Comparison of ENCODE assay signal across 20 mouse cellular contexts in genomic region chr9:51994636-51995260, GRCm38 (mm10). TPM values are rescaled to one million over a fixed set of nuclear protein-coding genes. Genes with fewer than 3 reads are reported as not detected.
DNase-seq lines count a peak whose midpoint lies in the region; ATAC-seq and TF ChIP-seq lines count a peak whose summit lies in the region.
"Had no signal": no experiment of that assay in that cellular context is flagged by ENCODE, and none has a peak within 500 bp of the region (broad histone marks: within the 10 kb centered on the region; RNA-seq: fewer than 3 reads in every experiment).

No protein-coding gene starts in this region.

- no peak for TF ChIP-seq CTCF in kidney, adult 2 months (conservative IDR thresholded peaks at IDR 0.05; ENCODE audit: insufficient read depth, insufficient read length, low read depth, low read length)
- no peak for TF ChIP-seq CTCF in liver, postnatal 0 days (IDR thresholded peaks at IDR 0.05; ENCODE audit: low read depth)

- peak; percentile 51 for ATAC-seq in intestine, embryonic 15.5 days
- no peak; the same call in 1 of the 2 replicates for ATAC-seq in liver, embryonic 11.5 days (replicated peaks; ENCODE audit: low FRiP score)
- peak; percentile 32; the same call in 1 of the 2 replicates for ATAC-seq in liver, postnatal 0 days
- ATAC-seq in erythroid progenitor cell, adult 5-6 weeks (replicated peaks; ENCODE audit: low FRiP score, poor library complexity, severe bottlenecking), result no peak
- ATAC-seq: forebrain, embryonic 15.5 days; hindbrain, embryonic 16.5 days had no signal

- no peak overlapping the region for H3K4me3 ChIP-seq in kidney, adult 2 months (ENCODE audit: insufficient read depth, low read depth, low read length)
- no peak overlapping the region for H3K4me3 ChIP-seq in intestine, embryonic 15.5 days (replicated peaks)
- no peak overlapping the region for H3K4me3 ChIP-seq in liver, embryonic 11.5 days (ENCODE audit: low read depth, low read length)
- no peak overlapping the region for H3K4me3 ChIP-seq in liver, postnatal 0 days (ENCODE audit: low read depth, low read length)
- H3K4me3 ChIP-seq: embryonic facial prominence, embryonic 15.5 days; erythroblast, embryonic 14.5 days; forebrain, embryonic 15.5 days; heart, adult 2 months; heart, embryonic 12.5 days; hindbrain, embryonic 12.5 days had no signal

- 0 out of 2 replicates have a peak overlapping the region, but pooled peaks have one; percentile 22 for H3K4me2 ChIP-seq in intestine, embryonic 15.5 days (replicated peaks)
- H3K4me2 ChIP-seq in liver, embryonic 11.5 days, result no peak overlapping the region
- no peak overlapping the region for H3K4me2 ChIP-seq in liver, postnatal 0 days (ENCODE audit: low read depth, low read length)
- H3K4me2 ChIP-seq: embryonic facial prominence, embryonic 15.5 days; forebrain, embryonic 15.5 days; heart, embryonic 12.5 days; hindbrain, embryonic 12.5 days had no signal

- H3K36me3 ChIP-seq in kidney, adult 2 months (ENCODE audit: control insufficient read depth, insufficient read depth, low read length), result no peaks in the 10 kb centered on the region
- H3K36me3 ChIP-seq in intestine, embryonic 15.5 days, result no peaks in the 10 kb centered on the region
- no peaks in the 10 kb centered on the region for H3K36me3 ChIP-seq in liver, embryonic 11.5 days (ENCODE audit: control insufficient read depth, insufficient read depth, low read length)
- H3K36me3 ChIP-seq in liver, postnatal 0 days (replicated peaks; ENCODE audit: insufficient read depth, low read length), result no peaks in the 10 kb centered on the region
- H3K36me3 ChIP-seq: embryonic facial prominence, embryonic 15.5 days; forebrain, embryonic 15.5 days; heart, embryonic 12.5 days; hindbrain, embryonic 12.5 days had no signal

- no peak overlapping the region for H3K9ac ChIP-seq in intestine, embryonic 15.5 days
- no peak overlapping the region for H3K9ac ChIP-seq in liver, embryonic 11.5 days (ENCODE audit: low read depth, low read length)
- H3K9ac ChIP-seq in liver, postnatal 0 days (replicated peaks), result no peak overlapping the region
- H3K9ac ChIP-seq: embryonic facial prominence, embryonic 15.5 days; forebrain, embryonic 15.5 days; heart, embryonic 12.5 days; hindbrain, embryonic 12.5 days had no signal

- peaks cover 14% of the 10 kb centered on the region for H3K4me1 ChIP-seq in kidney, adult 2 months (ENCODE audit: control insufficient read depth, insufficient read depth, low read length)
- no peaks in the 10 kb centered on the region for H3K4me1 ChIP-seq in intestine, embryonic 15.5 days (replicated peaks)
- no peaks in the 10 kb centered on the region for H3K4me1 ChIP-seq in liver, embryonic 11.5 days (replicated peaks; ENCODE audit: control insufficient read depth, insufficient read depth, low read length)
- H3K4me1 ChIP-seq in liver, postnatal 0 days (ENCODE audit: insufficient read depth), result no peaks in the 10 kb centered on the region
- H3K4me1 ChIP-seq: forebrain, embryonic 15.5 days had no signal

- no peak for TF ChIP-seq POLR2A in kidney, adult 2 months (IDR thresholded peaks at IDR 0.05; ENCODE audit: low read depth, low read length)

- no peaks in the 10 kb centered on the region for H3K27me3 ChIP-seq in kidney, adult 2 months (replicated peaks; ENCODE audit: control insufficient read depth, insufficient read depth, low read length)
- no peaks in the 10 kb centered on the region for H3K27me3 ChIP-seq in intestine, embryonic 15.5 days (replicated peaks)
- H3K27me3 ChIP-seq in liver, embryonic 11.5 days (replicated peaks; ENCODE audit: control insufficient read depth, insufficient read depth, low read length), result no peaks in the 10 kb centered on the region
- no peaks in the 10 kb centered on the region for H3K27me3 ChIP-seq in liver, postnatal 0 days (ENCODE audit: insufficient read depth, low read length)
- H3K27me3 ChIP-seq: embryonic facial prominence, embryonic 15.5 days; forebrain, embryonic 15.5 days; heart, embryonic 12.5 days; hindbrain, embryonic 12.5 days had no signal

- no peaks in the 10 kb centered on the region for H3K9me3 ChIP-seq in intestine, embryonic 15.5 days
- H3K9me3 ChIP-seq in liver, embryonic 11.5 days (ENCODE audit: control insufficient read depth, low read length), result no peaks in the 10 kb centered on the region
- H3K9me3 ChIP-seq in liver, postnatal 0 days (ENCODE audit: low read length), result no peaks in the 10 kb centered on the region
- H3K9me3 ChIP-seq: embryonic facial prominence, embryonic 15.5 days had no signal

- no peak for TF ChIP-seq EP300 in liver, postnatal 0 days (IDR thresholded peaks at IDR 0.05; ENCODE audit: low read depth)

- H3K27ac ChIP-seq in kidney, adult 2 months (ENCODE audit: insufficient read depth, low read depth, low read length), result peak overlapping the region; percentile 68
- H3K27ac ChIP-seq in intestine, embryonic 15.5 days, result no peak overlapping the region
- peak overlapping the region; percentile 28; the same call in 1 of the 2 replicates for H3K27ac ChIP-seq in liver, embryonic 11.5 days (ENCODE audit: low read depth, low read length)
- H3K27ac ChIP-seq in liver, postnatal 0 days (ENCODE audit: low read depth), result peak overlapping the region; percentile 45
- H3K27ac ChIP-seq: embryonic facial prominence, embryonic 15.5 days; forebrain, embryonic 15.5 days; heart, adult 2 months; hindbrain, embryonic 12.5 days had no signal

- DNase-seq in kidney, adult 2 months, result peak; percentile 57
- DNase-seq in kidney, postnatal 14 days, result no peak
- no peak for DNase-seq in liver, embryonic 11.5 days (ENCODE audit: low spot score)
- no peak for DNase-seq in liver, postnatal 0 days
- DNase-seq in right cerebral cortex, postnatal 10 days (ENCODE audit: low spot score in 2 of 2), result no peak
- DNase-seq: adrenal gland, adult 2 months; adrenal gland, postnatal 25 days; cerebellum, adult 2 months; cerebellum, postnatal 10 days; gastrocnemius, postnatal 10 days; heart, adult 2 months; heart, postnatal 4 days had no signal

- WGBS in kidney, adult 2 months, result 63% methylated on average over 5 of the region's 5 CpGs
- WGBS in intestine, embryonic 15.5 days, result 60% methylated on average over 5 of the region's 5 CpGs
- WGBS in liver, embryonic 11.5 days, result 70% methylated on average over 5 of the region's 5 CpGs
- WGBS in liver, postnatal 0 days (ENCODE audit: insufficient replicate concordance), result 68% methylated on average over 5 of the region's 5 CpGs

RNA-seq across cellular contexts. Expression of gene Fdx1, which starts 31.4 kb away (rescaled TPM):
- polyA plus RNA-seq in kidney, adult 2 months (2012; rRNA removed), result 156 and 211 TPM in 2 replicates
- 78.0 and 89.6 TPM in 2 replicates for polyA plus RNA-seq in intestine, embryonic 15.5 days (2015; fragmentation: Nextera tagmentation; extraction: Ambion mirVana)
- 45.2 and 50.7 TPM in 2 replicates for polyA plus RNA-seq in liver, embryonic 11.5 days (2014; fragmentation: Nextera tagmentation; extraction: Ambion mirVana)
- 135 and 150 TPM in 2 replicates for polyA plus RNA-seq in liver, postnatal 0 days (2015; fragmentation: Nextera tagmentation; extraction: Ambion mirVana)
- 2.9 and 3.4 TPM in 2 replicates for total RNA-seq in erythroid progenitor cell, adult 5-6 weeks (2015; ENCODE audit: low replicate concordance)
- total RNA-seq in erythroid progenitor cell, adult 5-6 weeks (2017; ENCODE audit: low replicate concordance), result not detected in 2 replicates

RNA-seq across cellular contexts. Expression of gene Rdx, which starts 52.2 kb away (rescaled TPM):
- polyA plus RNA-seq in kidney, adult 2 months (2012; rRNA removed), result 25.5 and 39.2 TPM in 2 replicates
- polyA plus RNA-seq in intestine, embryonic 15.5 days (2015; fragmentation: Nextera tagmentation; extraction: Ambion mirVana), result 62.9 and 75.2 TPM in 2 replicates
- 146 and 148 TPM in 2 replicates for polyA plus RNA-seq in liver, embryonic 11.5 days (2014; fragmentation: Nextera tagmentation; extraction: Ambion mirVana)
- 57.7 and 71.5 TPM in 2 replicates for polyA plus RNA-seq in liver, postnatal 0 days (2015; fragmentation: Nextera tagmentation; extraction: Ambion mirVana)
- 45.0 and 51.1 TPM in 2 replicates for total RNA-seq in erythroid progenitor cell, adult 5-6 weeks (2015; ENCODE audit: low replicate concordance)
- 79.0 and 85.2 TPM in 2 replicates for total RNA-seq in erythroid progenitor cell, adult 5-6 weeks (2017; ENCODE audit: low replicate concordance)

Comparison
In these comparisons a context has a peak if more than half of its experiments do, and no peak if none do; other contexts are left out.
1. ATAC-seq: peak in intestine, embryonic 15.5 days (single experiment) and liver, postnatal 0 days (single experiment); none in liver, embryonic 11.5 days (single experiment) and erythroid progenitor cell, adult 5-6 weeks (single experiment).